8 mouse cellular contexts compared by ENCODE assay signal in genomic region chr10:7954989-7955633, GRCm38 (mm10). TPM values are rescaled to one million over a fixed set of nuclear protein-coding genes. Genes with fewer than 3 reads are reported as not detected.
DNase-seq lines count a peak whose midpoint lies in the region; ATAC-seq and TF ChIP-seq lines count a peak whose summit lies in the region.

No protein-coding gene starts in this region.

- peak; percentile 50 for DNase-seq in forebrain, embryonic 10.5 days (ENCODE audit: extremely low spot score, low spot score)
- peak; percentile 43 for DNase-seq in kidney, postnatal 14 days
- DNase-seq in lung, adult 2 months = peak; percentile 58
- peak; percentile 51 for DNase-seq in testis, postnatal 14 days (ENCODE audit: low spot score)

- H3K36me3 ChIP-seq in E14TG2a.4 (ENCODE audit: insufficient read depth, low read length) = no peaks in the 10 kb centered on the region
- peaks cover 15% of the 10 kb centered on the region for H3K36me3 ChIP-seq in forebrain, embryonic 10.5 days (replicated peaks)
- H3K36me3 ChIP-seq in heart, embryonic 16.5 days (ENCODE audit: control insufficient read depth, insufficient read depth) = 0 out of 2 replicates have a peak, but pooled peaks cover 2% of the 10 kb centered on the region
- no peaks in the 10 kb centered on the region for H3K36me3 ChIP-seq in neural tube, embryonic 14.5 days (ENCODE audit: control insufficient read depth, insufficient read depth, low read length)

- TF ChIP-seq POLR2A in lung, adult 2 months (IDR thresholded peaks at IDR 0.05; ENCODE audit: borderline replicate concordance, extremely low read depth, low read depth, low read length) = no peak

- peak overlapping the region; percentile 89 for H3K4me3 ChIP-seq in E14TG2a.4 (replicated peaks; ENCODE audit: low read length)
- peak overlapping the region; percentile 82 for H3K4me3 ChIP-seq in brown adipose tissue, adult 24 weeks (ENCODE audit: insufficient read depth, low read depth, low read length)
- peak overlapping the region; percentile 97 for H3K4me3 ChIP-seq in forebrain, embryonic 10.5 days
- peak overlapping the region; percentile 67 for H3K4me3 ChIP-seq in heart, embryonic 16.5 days (ENCODE audit: low read length)
- peak overlapping the region; percentile 95 for H3K4me3 ChIP-seq in lung, adult 2 months (replicated peaks; ENCODE audit: extremely low read depth, low read depth, low read length)
- peak overlapping the region; percentile 97 for H3K4me3 ChIP-seq in neural tube, embryonic 14.5 days (ENCODE audit: low read depth, low read length)

- peak overlapping the region; percentile 55; the same call in 1 of the 2 replicates for H3K27ac ChIP-seq in brown adipose tissue, adult 24 weeks (replicated peaks; ENCODE audit: low read depth, low read length)
- H3K27ac ChIP-seq in forebrain, embryonic 10.5 days = peak overlapping the region; percentile 100
- peak overlapping the region; percentile 97 for H3K27ac ChIP-seq in heart, embryonic 16.5 days (ENCODE audit: low read length)
- peak overlapping the region; percentile 99 for H3K27ac ChIP-seq in neural tube, embryonic 14.5 days (ENCODE audit: low read depth, low read length)

- no peaks in the 10 kb centered on the region for H3K9me3 ChIP-seq in E14TG2a.4 (ENCODE audit: low read length)
- no peaks in the 10 kb centered on the region for H3K9me3 ChIP-seq in forebrain, embryonic 10.5 days
- H3K9me3 ChIP-seq in heart, embryonic 16.5 days (replicated peaks; ENCODE audit: control insufficient read depth, low read length) = no peaks in the 10 kb centered on the region
- no peaks in the 10 kb centered on the region for H3K9me3 ChIP-seq in neural tube, embryonic 14.5 days (ENCODE audit: control insufficient read depth, low read length)

- peak overlapping the region; percentile 92 for H3K9ac ChIP-seq in heart, embryonic 16.5 days (ENCODE audit: low read length)
- H3K9ac ChIP-seq in neural tube, embryonic 14.5 days (replicated peaks; ENCODE audit: low read depth, low read length) = peak overlapping the region; percentile 98

- 2% methylated on average over 31 of the region's 31 CpGs for WGBS in forebrain, embryonic 10.5 days
- under 1% methylated on average over 30 of the region's 31 CpGs for WGBS in heart, embryonic 16.5 days
- WGBS in lung, adult 2 months = 2% methylated on average over 30 of the region's 31 CpGs
- WGBS in neural tube, embryonic 14.5 days = 2% methylated on average over 21 of the region's 31 CpGs

- peaks cover 33% of the 10 kb centered on the region for H3K4me1 ChIP-seq in E14TG2a.4 (replicated peaks; ENCODE audit: low read depth, low read length)
- H3K4me1 ChIP-seq in brown adipose tissue, adult 24 weeks (ENCODE audit: control insufficient read depth, insufficient read depth, insufficient read length, low read length) = 0 out of 2 replicates have a peak, but pooled peaks cover 2% of the 10 kb centered on the region
- H3K4me1 ChIP-seq in forebrain, embryonic 10.5 days = peaks cover 30% of the 10 kb centered on the region
- peaks cover 37% of the 10 kb centered on the region for H3K4me1 ChIP-seq in heart, embryonic 16.5 days (ENCODE audit: control insufficient read depth, insufficient read depth, low read length)
- peaks cover 8% of the 10 kb centered on the region for H3K4me1 ChIP-seq in lung, adult 2 months (ENCODE audit: control insufficient read depth, insufficient read depth, low read length)
- H3K4me1 ChIP-seq in neural tube, embryonic 14.5 days (ENCODE audit: control insufficient read depth, insufficient read depth, low read length) = peaks cover 16% of the 10 kb centered on the region

- ATAC-seq in heart, embryonic 16.5 days (replicated peaks; ENCODE audit: extremely low read depth, insufficient read depth, low FRiP score) = peak; percentile 23
- peak; percentile 4; the same call in 1 of the 2 replicates for ATAC-seq in neural tube, embryonic 14.5 days (ENCODE audit: low read depth)

- H3K27me3 ChIP-seq in E14TG2a.4 (ENCODE audit: insufficient read depth, low read length) = no peaks in the 10 kb centered on the region
- H3K27me3 ChIP-seq in forebrain, embryonic 10.5 days (ENCODE audit: poor library complexity, severe bottlenecking) = no peaks in the 10 kb centered on the region
- no peaks in the 10 kb centered on the region for H3K27me3 ChIP-seq in heart, embryonic 16.5 days (ENCODE audit: control insufficient read depth, insufficient read depth, low read length)
- no peaks in the 10 kb centered on the region for H3K27me3 ChIP-seq in neural tube, embryonic 14.5 days (ENCODE audit: control insufficient read depth, insufficient read depth, low read length)

- peak overlapping the region; percentile 76 for H3K4me2 ChIP-seq in heart, embryonic 16.5 days (ENCODE audit: low read depth, low read length)
- peak overlapping the region; percentile 86 for H3K4me2 ChIP-seq in neural tube, embryonic 14.5 days (ENCODE audit: low read depth, low read length)

- TF ChIP-seq CTCF in E14TG2a.4 (conservative IDR thresholded peaks at IDR 0.05; ENCODE audit: low read length) = no peak
- no peak for TF ChIP-seq CTCF in lung, adult 2 months (IDR thresholded peaks at IDR 0.05; ENCODE audit: insufficient read depth, low read length)

RNA-seq across cellular contexts. Expression of gene Tab2, which starts 0.9 kb away (rescaled TPM):
- polyA plus RNA-seq in brown adipose tissue, adult 24 weeks (2012; ENCODE audit: insufficient read depth, insufficient read length, missing spikeins) = 38.1 and 53.4 TPM in 2 replicates
- polyA plus RNA-seq in forebrain, embryonic 10.5 days (2016; fragmentation: Nextera tagmentation; extraction: Ambion mirVana) = 14.7 and 15.2 TPM in 2 replicates
- 15.1 and 15.4 TPM in 2 replicates for polyA plus RNA-seq in heart, embryonic 16.5 days (2015; fragmentation: Nextera tagmentation; extraction: Ambion mirVana)
- 29.2 and 39.0 TPM in 2 replicates for polyA plus RNA-seq in lung, adult 2 months (2012; rRNA removed)
- polyA plus RNA-seq in neural tube, embryonic 14.5 days (2014; fragmentation: Nextera tagmentation; extraction: Ambion mirVana) = 18.7 and 22.2 TPM in 2 replicates

Comparison
In these comparisons a context has a peak if more than half of its experiments do, and no peak if none do; other contexts are left out.
1. Peak in every context shown above with its lines: DNase-seq, ATAC-seq, H3K4me3 ChIP-seq and H3K27ac ChIP-seq.